Mouse (Mus musculus): Measurements from ENCODE around the gene Ly75. TPM values are rescaled to one million over a fixed set of nuclear protein-coding genes. Genes with fewer than 3 reads are reported as not detected.

Gene Ly75
- total and polyA plus RNA-seq, 2 experiments from 2014 or later = 1.5 to 2.9 TPM

GRCm38 (mm10) chr2:60327581-60327980, 55.5 kb downstream of the Ly75 start:
- Histone ChIP-seq H3K9ac (replicated peaks; ENCODE audit: low read length, poor library complexity, severe bottlenecking) (no peak overlapping the region), H3K9me3 (ENCODE audit: low read length) (no peaks in the 10 kb centered on the region), H3K4me1 (ENCODE audit: insufficient read depth, low read length) (no peaks in the 10 kb centered on the region), H3K36me3 (ENCODE audit: insufficient read depth, low read length) (no peaks in the 10 kb centered on the region), H3K27me3 (ENCODE audit: insufficient read depth, low read length) (no peaks in the 10 kb centered on the region), H3K4me2 (ENCODE audit: low read depth, low read length, poor library complexity, severe bottlenecking) (no peak overlapping the region), H3K4me3 (ENCODE audit: low read depth, low read length) (no peak overlapping the region), H3K27ac (ENCODE audit: low read depth, low read length) (no peak overlapping the region)
- TF ChIP-seq CTCF (IDR thresholded peaks at IDR 0.05) = no peak
- DNase-seq (ENCODE audit: low spot score) = no peak
- no peak for ATAC-seq (ENCODE audit: low FRiP score)
- 92% methylated on average over 11 of the region's 11 CpGs for WGBS

DNA sequence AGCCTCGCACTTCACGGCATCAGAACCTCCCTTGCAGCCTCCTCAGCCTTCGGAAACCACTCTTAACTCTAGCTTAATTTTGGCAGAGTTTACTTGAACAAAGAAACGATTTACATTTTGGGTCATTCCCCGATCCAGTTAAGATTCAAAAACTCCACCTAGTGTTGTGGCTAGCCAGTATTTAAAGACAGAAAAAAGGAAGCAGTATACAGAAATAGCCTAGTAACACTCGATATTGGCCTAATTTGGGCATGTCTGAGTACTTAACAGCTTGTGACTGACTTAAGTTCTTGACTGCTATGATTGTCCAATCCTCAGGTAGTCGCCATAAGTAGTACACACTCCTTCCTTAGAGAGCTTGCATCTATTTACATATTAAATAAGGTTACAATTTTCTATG, 56.2 kb downstream of the Ly75 start:
- no peak for TF ChIP-seq CTCF (IDR thresholded peaks at IDR 0.05)
- DNase-seq (ENCODE audit: low spot score) = no peak
- Histone ChIP-seq H3K9me3 (ENCODE audit: low read length) (no peaks in the 10 kb centered on the region), H3K4me1 (ENCODE audit: insufficient read depth, low read length) (no peaks in the 10 kb centered on the region), H3K4me2 (ENCODE audit: low read depth, low read length, poor library complexity, severe bottlenecking) (no peak overlapping the region), H3K27me3 (ENCODE audit: insufficient read depth, low read length) (no peaks in the 10 kb centered on the region), H3K4me3 (ENCODE audit: low read depth, low read length) (no peak overlapping the region), H3K9ac (replicated peaks; ENCODE audit: low read length, poor library complexity, severe bottlenecking) (no peak overlapping the region), H3K27ac (ENCODE audit: low read depth, low read length) (no peak overlapping the region), H3K36me3 (ENCODE audit: insufficient read depth, low read length) (no peaks in the 10 kb centered on the region)
- no peak for ATAC-seq (ENCODE audit: low FRiP score)
- WGBS = 93% methylated on average over 7 of the region's 7 CpGs

DNA sequence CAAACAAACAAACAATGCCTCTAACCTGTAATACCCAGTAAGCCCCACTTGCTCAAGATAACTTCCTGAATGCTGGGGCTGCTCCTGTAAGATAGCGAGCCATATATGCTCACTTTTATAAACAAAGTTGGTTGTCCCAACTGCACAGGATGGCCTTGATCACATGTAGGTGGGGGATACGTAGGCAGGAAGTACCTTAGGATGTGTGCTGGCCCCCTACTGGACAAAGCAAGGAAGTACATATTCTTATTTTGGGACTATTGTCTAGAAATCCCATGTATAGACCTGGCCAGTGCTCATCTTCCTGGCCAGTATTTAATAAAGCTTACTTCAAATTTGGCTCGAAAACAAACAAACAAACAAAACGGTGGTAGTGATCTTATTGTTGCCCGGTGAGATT, 59.7 kb downstream of the Ly75 start:
- 89% methylated on average over 5 of the region's 5 CpGs for WGBS
- Histone ChIP-seq H3K9ac (replicated peaks; ENCODE audit: low read length, poor library complexity, severe bottlenecking) (no peak overlapping the region), H3K9me3 (ENCODE audit: low read length) (no peaks in the 10 kb centered on the region), H3K4me2 (ENCODE audit: low read depth, low read length, poor library complexity, severe bottlenecking) (no peak overlapping the region), H3K4me1 (ENCODE audit: insufficient read depth, low read length) (no peaks in the 10 kb centered on the region), H3K27ac (ENCODE audit: low read depth, low read length) (no peak overlapping the region), H3K36me3 (ENCODE audit: insufficient read depth, low read length) (no peaks in the 10 kb centered on the region), H3K27me3 (ENCODE audit: insufficient read depth, low read length) (no peaks in the 10 kb centered on the region), H3K4me3 (ENCODE audit: low read depth, low read length) (no peak overlapping the region)
- no peak for ATAC-seq (ENCODE audit: low FRiP score)
- peak; percentile 48 for TF ChIP-seq CTCF (IDR thresholded peaks at IDR 0.05)
- DNase-seq (ENCODE audit: low spot score) = no peak

DNA sequence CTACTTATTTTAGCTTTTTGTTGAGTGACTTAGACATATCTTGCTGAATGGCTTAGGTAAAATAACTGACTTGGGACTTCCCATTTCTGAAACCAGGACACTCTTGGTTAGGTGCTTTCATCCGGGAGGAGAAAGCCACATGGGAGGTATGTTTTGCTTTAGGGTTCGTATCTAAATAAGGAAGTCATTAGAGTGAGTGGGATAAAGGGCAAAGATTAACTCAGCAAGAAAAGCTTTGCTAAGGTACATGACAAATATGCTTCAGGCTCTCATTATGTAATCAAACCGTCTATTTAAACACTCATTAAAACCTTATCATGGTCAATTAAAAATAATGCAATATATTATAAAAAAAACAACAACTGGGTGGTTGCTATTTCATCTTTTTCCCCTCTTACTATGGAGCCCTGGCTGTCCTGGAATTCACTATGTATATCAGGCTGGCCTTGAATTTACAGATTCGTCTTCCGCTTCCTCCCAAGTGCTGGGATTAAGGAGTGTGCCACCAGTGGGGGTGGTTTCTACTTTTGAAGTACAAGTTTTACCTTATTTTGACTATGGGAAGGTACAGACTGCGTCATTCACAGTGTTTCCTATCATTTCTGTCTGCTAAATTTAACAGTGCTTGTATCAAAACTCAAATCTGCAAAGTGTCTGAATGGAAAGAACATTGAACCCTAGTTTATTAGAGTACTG, 60.9 kb downstream of the Ly75 start:
- TF ChIP-seq CTCF (IDR thresholded peaks at IDR 0.05) = no peak
- Histone ChIP-seq H3K27ac (ENCODE audit: low read depth, low read length) (no peak overlapping the region), H3K9ac (replicated peaks; ENCODE audit: low read length, poor library complexity, severe bottlenecking) (no peak overlapping the region), H3K27me3 (ENCODE audit: insufficient read depth, low read length) (no peaks in the 10 kb centered on the region), H3K9me3 (ENCODE audit: low read length) (no peaks in the 10 kb centered on the region), H3K4me3 (ENCODE audit: low read depth, low read length) (no peak overlapping the region), H3K4me2 (ENCODE audit: low read depth, low read length, poor library complexity, severe bottlenecking) (no peak overlapping the region), H3K36me3 (ENCODE audit: insufficient read depth, low read length) (no peaks in the 10 kb centered on the region), H3K4me1 (ENCODE audit: insufficient read depth, low read length) (no peaks in the 10 kb centered on the region)
- ATAC-seq (ENCODE audit: low FRiP score) (no peak), DNase-seq (ENCODE audit: low spot score) (no peak)
- 62% methylated on average over 6 of the region's 6 CpGs for WGBS

- no peak overlapping the region for H3K4me3 ChIP-seq (ENCODE audit: low read depth, low read length)
- no peaks in the 10 kb centered on the region for H3K36me3 ChIP-seq (ENCODE audit: insufficient read depth, low read length)
- DNase-seq (ENCODE audit: low spot score) (no peak), ATAC-seq (ENCODE audit: low FRiP score) (no peak)
- no peak overlapping the region for H3K4me2 ChIP-seq (ENCODE audit: low read depth, low read length, poor library complexity, severe bottlenecking)
- H3K9ac ChIP-seq (replicated peaks; ENCODE audit: low read length, poor library complexity, severe bottlenecking) = no peak overlapping the region
- no peaks in the 10 kb centered on the region for H3K9me3 ChIP-seq (ENCODE audit: low read length)
- WGBS = 86% methylated on average over 4 of the region's 4 CpGs
- H3K27ac ChIP-seq (ENCODE audit: low read depth, low read length) = no peak overlapping the region
- H3K27me3 ChIP-seq (ENCODE audit: insufficient read depth, low read length) = no peaks in the 10 kb centered on the region
- TF ChIP-seq CTCF (IDR thresholded peaks at IDR 0.05) = no peak
- H3K4me1 ChIP-seq (ENCODE audit: insufficient read depth, low read length) = no peaks in the 10 kb centered on the region
Measured at GRCm38 (mm10) chr2:60303796-60304195, 79.3 kb downstream of the Ly75 start.

GRCm38 (mm10) chr2:60299323-60299722, 83.8 kb downstream of the Ly75 start:
- no peak overlapping the region for H3K4me2 ChIP-seq (ENCODE audit: low read depth, low read length, poor library complexity, severe bottlenecking)
- no peaks in the 10 kb centered on the region for H3K4me1 ChIP-seq (ENCODE audit: insufficient read depth, low read length)
- no peaks in the 10 kb centered on the region for H3K27me3 ChIP-seq (ENCODE audit: insufficient read depth, low read length)
- DNase-seq (ENCODE audit: low spot score) (no peak), ATAC-seq (ENCODE audit: low FRiP score) (no peak)
- H3K36me3 ChIP-seq (ENCODE audit: insufficient read depth, low read length) = no peaks in the 10 kb centered on the region
- H3K9ac ChIP-seq (replicated peaks; ENCODE audit: low read length, poor library complexity, severe bottlenecking) = no peak overlapping the region
- no peaks in the 10 kb centered on the region for H3K9me3 ChIP-seq (ENCODE audit: low read length)
- no peak for TF ChIP-seq CTCF (IDR thresholded peaks at IDR 0.05)
- H3K27ac ChIP-seq (ENCODE audit: low read depth, low read length) = no peak overlapping the region
- 94% methylated on average over 2 of the region's 2 CpGs for WGBS
- H3K4me3 ChIP-seq (ENCODE audit: low read depth, low read length) = no peak overlapping the region

All from midbrain, postnatal 0 days (tissue).